Mouse (Mus musculus): ENCODE data around the gene Fam83f. TPM values are rescaled to one million over a fixed set of nuclear protein-coding genes. Genes with fewer than 3 reads are reported as not detected.
"Not testable (repeated sequence)": the region's sequence is repeated elsewhere in the genome, so short reads cannot be mapped to it uniquely, and the experiment has no call there.

Fam83f gene
- polyA plus RNA-seq, 1 experiment from 2014 or later = 0.20 TPM

DNA sequence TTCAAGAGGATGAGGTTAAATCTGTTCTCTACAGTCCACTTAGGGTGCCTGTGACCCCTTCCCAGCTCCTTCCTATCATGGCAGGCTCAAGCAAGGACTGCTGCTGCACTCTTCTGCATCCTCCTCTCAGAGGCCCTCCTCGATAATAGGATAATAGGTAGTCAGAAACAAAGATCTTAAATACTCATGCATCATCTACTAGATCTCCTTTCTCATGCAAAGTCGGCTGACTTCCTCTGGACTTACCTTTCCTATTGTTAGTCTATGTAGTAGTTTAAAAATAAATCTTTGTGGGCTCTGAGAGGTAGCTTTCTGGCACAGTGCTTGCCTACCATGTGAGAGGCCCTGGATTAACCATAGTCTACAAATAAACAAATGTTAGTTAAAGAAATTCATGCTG lies 57.8 kb downstream of the Fam83f start:
- peaks cover 13% of the 10 kb centered on the region for H3K4me1 ChIP-seq (replicated peaks)
- H3K9me3 ChIP-seq (replicated peaks) = no peaks in the 10 kb centered on the region
- H3K27ac ChIP-seq (ENCODE audit: poor library complexity, severe bottlenecking) = no peak overlapping the region
- no peak overlapping the region for H3K4me3 ChIP-seq
- 61% methylated on average over 2 of the region's 2 CpGs for WGBS
- ATAC-seq (ENCODE audit: insufficient number of reproducible peaks, low FRiP score) = no peak
- H3K36me3 ChIP-seq = no peaks in the 10 kb centered on the region
- no peak overlapping the region for H3K4me2 ChIP-seq
- H3K9ac ChIP-seq = no peak overlapping the region
- no peaks in the 10 kb centered on the region for H3K27me3 ChIP-seq (replicated peaks)

GRCm38 (mm10) chr15:80731043-80731442 lies 59.4 kb downstream of the Fam83f start:
- WGBS = 89% methylated on average over 1 of the region's 1 CpGs

DNA sequence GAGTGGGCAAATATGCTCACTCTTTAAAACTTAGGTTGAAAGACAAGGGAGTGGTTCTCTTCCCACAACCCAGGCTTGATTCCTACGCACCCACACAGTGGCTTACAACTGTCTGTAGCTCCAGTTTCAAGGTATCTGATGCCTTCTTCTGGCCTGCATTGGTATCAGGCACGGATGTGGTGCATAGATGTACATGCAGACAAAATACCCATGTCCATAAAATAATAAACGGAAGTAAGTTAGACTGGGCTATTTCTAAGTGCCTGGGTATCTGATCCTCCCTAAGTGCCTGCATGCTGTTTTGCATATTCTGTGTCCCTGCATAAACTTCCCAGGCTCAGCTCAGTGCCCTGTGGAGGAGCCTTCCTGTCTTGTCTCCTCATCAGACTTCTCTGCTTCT lies 59.9 kb downstream of the Fam83f start:
- Histone ChIP-seq H3K27me3 (replicated peaks) (no peaks in the 10 kb centered on the region), H3K9me3 (replicated peaks) (no peaks in the 10 kb centered on the region), H3K4me3 (no peak overlapping the region), H3K4me1 (replicated peaks) (peaks cover 13% of the 10 kb centered on the region), H3K36me3 (no peaks in the 10 kb centered on the region), H3K9ac (no peak overlapping the region), H3K27ac (ENCODE audit: poor library complexity, severe bottlenecking) (no peak overlapping the region), H3K4me2 (no peak overlapping the region)
- WGBS = 79% methylated on average over 3 of the region's 3 CpGs
- no peak for ATAC-seq (ENCODE audit: insufficient number of reproducible peaks, low FRiP score)

More at GRCm38 (mm10) chr15:80731043-80731442, 59.4 kb downstream of the Fam83f start:
- H3K9ac ChIP-seq = no peak overlapping the region
- H3K4me1 ChIP-seq (replicated peaks) = peaks cover 13% of the 10 kb centered on the region
- ATAC-seq (ENCODE audit: insufficient number of reproducible peaks, low FRiP score) = no peak
- no peaks in the 10 kb centered on the region for H3K36me3 ChIP-seq
- H3K4me3 ChIP-seq = no peak overlapping the region
- H3K27ac ChIP-seq (ENCODE audit: poor library complexity, severe bottlenecking) = no peak overlapping the region
- H3K27me3 ChIP-seq (replicated peaks) = no peaks in the 10 kb centered on the region
- no peak overlapping the region for H3K4me2 ChIP-seq
- no peaks in the 10 kb centered on the region for H3K9me3 ChIP-seq (replicated peaks)

GRCm38 (mm10) chr15:80732266-80733030 lies 60.8 kb downstream of the Fam83f start:
- Histone ChIP-seq H3K9ac (no peak overlapping the region), H3K4me2 (no peak overlapping the region), H3K9me3 (replicated peaks) (no peaks in the 10 kb centered on the region), H3K27ac (ENCODE audit: poor library complexity, severe bottlenecking) (no peak overlapping the region), H3K27me3 (replicated peaks) (no peaks in the 10 kb centered on the region), H3K36me3 (no peaks in the 10 kb centered on the region), H3K4me3 (no peak overlapping the region), H3K4me1 (replicated peaks) (peaks cover 13% of the 10 kb centered on the region)
- 42% methylated on average over 4 of the region's 4 CpGs for whole genome bisulfite sequencing
- no peak for ATAC-seq (ENCODE audit: insufficient number of reproducible peaks, low FRiP score)

DNA sequence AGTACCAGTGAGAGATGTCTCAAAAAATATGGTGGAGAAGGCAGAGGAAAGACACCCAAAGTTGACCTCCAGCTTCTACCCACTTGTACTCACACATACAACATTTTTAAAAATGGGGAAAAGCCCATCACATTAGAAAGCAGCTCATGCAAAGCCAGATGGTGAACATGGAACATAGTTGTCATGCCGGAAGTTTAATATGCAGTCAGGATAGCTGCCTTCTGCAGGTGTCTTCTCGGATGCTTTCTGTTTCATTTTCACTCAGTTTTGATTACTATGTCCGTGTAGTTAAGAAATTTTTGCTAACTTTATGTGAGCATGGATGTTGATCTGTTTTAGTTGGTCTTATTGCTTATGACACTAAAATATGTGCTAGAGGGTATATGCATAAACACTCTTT lies 63.7 kb downstream of the Fam83f start:
- no peak overlapping the region for H3K9ac ChIP-seq
- H3K36me3 ChIP-seq = no peaks in the 10 kb centered on the region
- ATAC-seq (ENCODE audit: insufficient number of reproducible peaks, low FRiP score) = no peak
- H3K27me3 ChIP-seq (replicated peaks) = no peaks in the 10 kb centered on the region
- no peak overlapping the region for H3K4me3 ChIP-seq
- peaks cover 17% of the 10 kb centered on the region for H3K4me1 ChIP-seq (replicated peaks)
- no peak overlapping the region for H3K4me2 ChIP-seq
- WGBS = 85% methylated on average over 3 of the region's 3 CpGs
- no peak overlapping the region for H3K27ac ChIP-seq (ENCODE audit: poor library complexity, severe bottlenecking)
- H3K9me3 ChIP-seq (replicated peaks) = no peaks in the 10 kb centered on the region

DNA sequence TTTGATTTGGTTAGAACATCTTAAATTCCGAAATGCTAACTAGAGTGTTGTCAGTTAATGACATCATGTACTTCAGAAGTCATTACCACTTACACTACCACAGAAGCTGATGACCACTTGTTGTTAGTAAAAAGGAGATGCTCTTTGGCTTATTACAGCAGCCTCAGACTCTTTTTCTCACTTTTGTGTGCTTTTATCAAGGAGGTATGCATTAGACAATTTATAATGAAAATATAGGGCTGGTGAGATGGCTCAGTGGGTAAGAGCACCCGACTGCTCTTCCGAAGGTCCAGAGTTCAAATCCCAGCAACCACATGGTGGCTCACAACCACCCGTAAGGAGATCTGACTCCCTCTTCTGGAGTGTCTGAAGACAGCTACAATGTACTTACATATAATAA lies 64.1 kb downstream of the Fam83f start:
- H3K9me3 ChIP-seq (replicated peaks); H3K27ac ChIP-seq (ENCODE audit: poor library complexity, severe bottlenecking); H3K9ac ChIP-seq; H3K4me2 ChIP-seq; ATAC-seq (ENCODE audit: insufficient number of reproducible peaks, low FRiP score); H3K36me3 ChIP-seq; H3K27me3 ChIP-seq (replicated peaks); H3K4me3 ChIP-seq: not testable (repeated sequence)
- WGBS = 90% methylated on average over 4 of the region's 4 CpGs
- peaks cover 17% of the 10 kb centered on the region for H3K4me1 ChIP-seq (replicated peaks)

DNA sequence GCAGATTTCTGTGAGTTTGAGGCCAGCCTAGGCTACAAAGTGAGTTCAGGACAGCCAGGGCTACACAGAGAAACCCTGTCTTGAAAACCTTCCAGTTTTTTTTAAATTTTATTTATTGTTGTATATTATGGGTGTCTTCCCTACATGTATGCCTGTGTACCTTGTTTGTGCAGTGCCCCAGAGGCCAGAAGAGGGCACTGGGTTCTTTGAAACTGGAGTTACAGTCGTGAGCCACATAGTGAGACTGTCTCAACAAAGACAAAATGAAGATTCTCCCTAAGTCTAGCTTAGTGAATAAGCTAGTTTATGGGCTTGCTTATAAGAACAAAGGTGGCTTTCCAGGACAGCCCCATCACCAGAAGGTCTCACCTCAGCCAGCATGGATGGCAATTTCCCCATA lies 64.9 kb downstream of the Fam83f start:
- ATAC-seq (ENCODE audit: insufficient number of reproducible peaks, low FRiP score) = no peak
- no peaks in the 10 kb centered on the region for H3K27me3 ChIP-seq (replicated peaks)
- 32% methylated on average over 1 of the region's 1 CpGs for WGBS
- peaks cover 15% of the 10 kb centered on the region for H3K4me1 ChIP-seq (replicated peaks)
- no peak overlapping the region for H3K4me3 ChIP-seq
- H3K36me3 ChIP-seq = no peaks in the 10 kb centered on the region
- H3K9ac ChIP-seq = no peak overlapping the region
- no peaks in the 10 kb centered on the region for H3K9me3 ChIP-seq (replicated peaks)
- H3K4me2 ChIP-seq = no peak overlapping the region
- H3K27ac ChIP-seq (ENCODE audit: poor library complexity, severe bottlenecking) = no peak overlapping the region

GRCm38 (mm10) chr15:80738244-80738643 lies 66.6 kb downstream of the Fam83f start:
- Histone ChIP-seq H3K27ac (ENCODE audit: poor library complexity, severe bottlenecking) (no peak overlapping the region), H3K9me3 (replicated peaks) (no peaks in the 10 kb centered on the region), H3K27me3 (replicated peaks) (no peaks in the 10 kb centered on the region), H3K9ac (no peak overlapping the region), H3K4me3 (no peak overlapping the region), H3K4me2 (no peak overlapping the region), H3K36me3 (no peaks in the 10 kb centered on the region), H3K4me1 (replicated peaks) (0 out of 2 replicates have a peak, but pooled peaks cover 5% of the 10 kb centered on the region)
- WGBS = 82% methylated on average over 2 of the region's 2 CpGs
- no peak for ATAC-seq (ENCODE audit: insufficient number of reproducible peaks, low FRiP score)

GRCm38 (mm10) chr15:80739972-80740371 lies 68.3 kb downstream of the Fam83f start:
- H3K27me3 ChIP-seq (replicated peaks) = no peaks in the 10 kb centered on the region
- 86% methylated on average over 1 of the region's 1 CpGs for WGBS
- no peak overlapping the region for H3K9ac ChIP-seq
- no peak overlapping the region for H3K27ac ChIP-seq (ENCODE audit: poor library complexity, severe bottlenecking)
- H3K4me2 ChIP-seq = no peak overlapping the region
- ATAC-seq (ENCODE audit: insufficient number of reproducible peaks, low FRiP score) = peak; percentile 67
- H3K9me3 ChIP-seq (replicated peaks) = no peaks in the 10 kb centered on the region
- no peaks in the 10 kb centered on the region for H3K36me3 ChIP-seq
- H3K4me3 ChIP-seq = no peak overlapping the region
- 0 out of 2 replicates have a peak, but pooled peaks cover 5% of the 10 kb centered on the region for H3K4me1 ChIP-seq (replicated peaks)

DNA sequence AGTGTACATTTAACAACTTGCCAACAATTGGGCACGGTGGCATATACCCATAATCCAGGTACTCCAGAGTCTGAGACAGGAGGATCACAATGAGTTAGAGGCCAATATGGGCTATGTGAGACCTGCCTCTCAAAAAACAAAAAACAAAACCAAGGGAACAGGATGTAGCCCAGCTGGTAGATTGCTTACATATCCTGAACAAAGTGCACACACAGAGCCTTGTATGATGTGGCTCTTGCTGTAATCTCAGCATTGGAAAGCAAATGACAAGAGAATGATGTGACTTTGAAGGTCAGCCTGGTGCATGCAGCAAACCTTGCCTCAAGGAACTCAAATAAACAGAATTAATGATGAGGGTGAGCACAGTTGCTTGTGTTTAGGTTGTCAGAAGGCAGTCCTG lies 70.2 kb downstream of the Fam83f start:
- ATAC-seq (ENCODE audit: insufficient number of reproducible peaks, low FRiP score) = no peak
- Histone ChIP-seq H3K27ac (ENCODE audit: poor library complexity, severe bottlenecking) (no peak overlapping the region), H3K36me3 (no peaks in the 10 kb centered on the region), H3K4me3 (no peak overlapping the region), H3K4me2 (no peak overlapping the region), H3K4me1 (replicated peaks) (0 out of 2 replicates have a peak, but pooled peaks cover 5% of the 10 kb centered on the region), H3K9ac (no peak overlapping the region), H3K9me3 (replicated peaks) (no peaks in the 10 kb centered on the region), H3K27me3 (replicated peaks) (no peaks in the 10 kb centered on the region)
- 68% methylated on average over 1 of the region's 1 CpGs for WGBS

GRCm38 (mm10) chr15:80742991-80743474 lies 71.4 kb downstream of the Fam83f start:
- 0 out of 2 replicates have a peak, but pooled peaks cover 5% of the 10 kb centered on the region for H3K4me1 ChIP-seq (replicated peaks)
- H3K4me3 ChIP-seq = no peak overlapping the region
- no peak overlapping the region for H3K9ac ChIP-seq
- no peaks in the 10 kb centered on the region for H3K9me3 ChIP-seq (replicated peaks)
- no peaks in the 10 kb centered on the region for H3K36me3 ChIP-seq
- H3K27ac ChIP-seq (ENCODE audit: poor library complexity, severe bottlenecking) = no peak overlapping the region
- 78% methylated on average over 3 of the region's 3 CpGs for WGBS
- H3K4me2 ChIP-seq = no peak overlapping the region
- peak; percentile 17; the same call in 1 of the 2 replicates for ATAC-seq (ENCODE audit: insufficient number of reproducible peaks, low FRiP score)
- H3K27me3 ChIP-seq (replicated peaks) = no peaks in the 10 kb centered on the region
